Mouse (Mus musculus): ENCODE measurements around the gene Stap1.

GRCm38 (mm10) chr5:86100621-86101020 is 29.1 kb downstream of the Stap1 start:
- TF ChIP-seq CTCF (IDR thresholded peaks at IDR 0.05; ENCODE audit: low read depth, low read length) = no peak
- TF ChIP-seq POLR2A (IDR thresholded peaks at IDR 0.05; ENCODE audit: extremely low read depth, insufficient read depth, low read length) = no peak

Data from liver, adult 2 months (tissue).